Mouse (Mus musculus) cerebellum, adult 2 months (tissue): ENCODE data around the gene Pradc1.

Experiments used
- CTCF ChIP-seq: fragments of 200-500 bp; IDR thresholded peaks from 2 replicates; pipeline ENCODE4 v1.5.1; 2011; ENCODE audit warnings: low read depth, mild to moderate bottlenecking, control low read depth, low read length, moderate library complexity, borderline replicate concordance; ENCODE audit not compliant: insufficient read depth
- POLR2A ChIP-seq: fragments of 200-500 bp; IDR thresholded peaks from 2 replicates; pipeline ENCODE4 v1.6.1; 2011; ENCODE audit warnings: low read length, control low read depth, borderline replicate concordance; ENCODE audit not compliant: insufficient read depth

DNA sequence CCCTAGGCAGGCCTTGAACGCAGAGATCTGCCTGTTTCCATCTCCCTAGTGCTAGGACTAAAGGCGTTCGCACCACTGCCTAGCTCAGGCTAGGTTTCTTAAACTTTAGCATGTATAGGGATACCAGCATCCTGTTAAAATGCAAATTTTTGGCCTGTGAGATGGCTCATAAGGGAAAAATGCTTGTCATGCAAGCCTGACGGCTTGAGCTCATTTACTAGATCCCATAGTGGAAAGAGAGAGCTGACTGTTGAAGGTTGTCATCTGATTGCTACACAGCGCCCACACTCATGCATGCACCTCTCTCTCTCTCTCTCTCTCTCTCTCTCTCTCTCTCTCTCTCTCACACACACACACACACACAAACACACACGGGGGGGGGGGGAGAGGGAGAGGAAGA, 15.1 kb downstream of the Pradc1 start:
- TF ChIP-seq POLR2A (no peak), CTCF (no peak)
